Mouse (Mus musculus): ENCODE measurements around the gene Nedd9.

GRCm38 (mm10) chr13:41530326-41530725 lies 43.2 kb upstream of the Nedd9 start:
- TF ChIP-seq TAL1 (IDR thresholded peaks at IDR 0.05; ENCODE audit: low read length) (no peak), GATA1 (IDR thresholded peaks at IDR 0.05; ENCODE audit: low read length) (no peak)
